Mouse (Mus musculus): ENCODE data around the gene Srp9. TPM values are rescaled to one million over a fixed set of nuclear protein-coding genes. Genes with fewer than 3 reads are reported as not detected.

Gene Srp9
- total RNA-seq, 2 experiments from 2014 or later: 58.8 to 61.2 TPM

DNA sequence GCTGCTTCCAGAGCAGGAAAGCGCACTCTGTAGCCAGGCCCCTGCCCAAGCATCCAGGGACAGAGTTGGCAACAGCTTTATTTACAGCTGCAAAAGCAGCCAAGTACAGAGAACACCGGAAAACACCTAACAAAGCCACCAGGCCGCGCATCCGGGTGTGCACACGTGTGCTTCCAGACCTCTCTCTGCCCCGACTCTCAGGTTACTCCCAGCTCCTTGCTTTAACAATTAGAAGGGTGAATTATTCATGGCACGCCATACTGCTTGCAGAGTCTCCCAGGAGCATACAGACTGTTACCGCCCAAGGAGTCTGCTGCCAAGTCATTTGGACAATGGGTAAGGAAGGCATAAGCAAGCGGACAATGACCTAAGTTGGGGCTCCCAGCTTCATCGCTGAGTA lies 21.1 kb upstream of the Srp9 start:
- no peak for DNase-seq (ENCODE audit: low spot score in 2 of 2)

DNA sequence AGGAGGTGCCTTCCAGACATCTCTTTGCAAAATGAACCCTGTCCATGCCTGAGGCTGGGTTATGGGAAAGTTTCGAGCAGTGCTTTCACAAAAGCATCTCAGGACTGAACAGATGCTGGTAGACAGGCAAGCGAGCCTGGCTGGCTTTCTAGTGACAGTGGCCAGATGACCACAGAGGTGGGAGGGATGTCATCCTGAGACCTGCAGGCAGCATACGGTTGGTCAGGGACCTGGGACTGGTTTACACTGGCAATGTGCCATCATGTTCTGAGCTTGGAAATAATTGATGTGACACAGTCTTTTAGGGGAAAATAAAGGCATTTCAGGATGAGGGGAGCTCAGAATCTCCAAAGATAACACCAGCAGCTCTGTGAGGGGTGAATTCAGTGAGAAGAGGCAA lies 19.5 kb upstream of the Srp9 start:
- DNase-seq (ENCODE audit: low spot score in 2 of 2): no peak

DNA sequence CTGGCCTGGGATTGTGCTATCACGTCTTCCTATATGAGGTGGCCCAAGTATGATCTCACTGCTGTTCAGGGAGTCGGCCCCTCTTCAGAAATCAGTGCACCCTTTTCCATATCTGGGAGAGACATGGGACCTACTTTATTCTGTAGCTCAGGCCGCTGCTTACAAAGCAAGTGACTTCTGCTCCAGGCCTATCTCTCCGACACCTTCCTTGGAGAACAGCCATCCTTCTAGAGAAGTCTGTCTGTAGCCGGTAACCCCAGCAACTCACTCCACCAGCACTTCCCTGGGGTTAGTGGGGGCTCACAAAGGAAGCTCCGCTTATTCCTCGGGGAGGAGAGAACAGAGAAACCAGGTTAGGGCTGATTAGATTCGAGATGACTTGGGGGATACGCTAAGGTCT lies 17.3 kb upstream of the Srp9 start:
- no peak for DNase-seq (ENCODE audit: low spot score in 2 of 2)

DNA sequence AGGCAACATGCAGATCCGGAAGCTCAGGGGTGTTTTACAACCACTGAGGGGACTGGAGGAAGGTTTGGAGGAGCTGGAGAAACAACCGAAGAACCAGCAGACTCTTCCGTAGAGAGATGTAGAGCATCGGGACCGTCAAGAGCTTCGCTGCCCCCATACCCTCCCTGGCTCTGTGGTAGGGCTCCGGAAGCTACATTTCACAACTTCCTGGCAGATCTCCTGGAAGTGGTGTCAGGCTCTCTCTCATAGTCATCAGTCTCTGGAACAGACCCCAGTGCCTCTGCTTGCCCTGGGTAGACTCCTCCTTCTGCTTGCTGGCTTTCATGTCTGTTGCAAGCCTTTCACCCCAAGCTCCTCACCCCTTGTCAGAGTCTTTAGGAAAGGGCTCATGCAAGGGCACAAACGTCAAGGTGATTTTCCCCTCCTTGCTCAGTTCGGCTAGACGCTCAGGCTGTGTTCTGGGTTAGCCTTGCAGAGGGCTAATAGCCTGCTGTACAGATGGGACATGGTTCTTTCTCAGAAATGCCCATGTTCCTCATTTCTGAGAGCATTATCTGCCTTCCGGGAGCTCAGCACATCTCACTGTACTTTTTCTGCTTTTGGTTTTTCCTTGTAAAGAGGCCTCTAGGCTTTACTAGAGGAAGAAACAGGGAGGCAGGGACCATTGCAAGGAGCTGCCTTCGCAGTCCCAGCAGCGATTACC lies 16.0 kb upstream of the Srp9 start:
- DNase-seq (ENCODE audit: low spot score in 2 of 2): no peak

DNA sequence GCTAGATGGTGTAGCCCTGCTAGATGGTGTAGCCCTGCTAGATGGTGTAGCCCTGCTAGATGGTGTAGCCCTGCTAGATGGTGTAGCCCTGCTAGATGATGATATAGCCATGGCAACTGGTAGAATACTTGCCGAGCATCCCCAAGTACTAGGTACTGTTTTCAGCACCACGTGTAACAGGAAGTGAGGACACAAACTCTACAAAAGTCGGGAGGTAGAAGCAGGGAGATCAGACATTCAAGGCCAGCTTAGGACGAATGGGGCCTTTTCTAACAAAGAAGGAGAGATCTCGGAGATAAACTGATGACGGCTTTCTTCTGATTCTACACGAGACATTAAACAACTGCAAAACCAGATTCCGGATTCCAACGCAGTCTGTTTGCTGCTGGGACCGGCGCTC lies 14.4 kb upstream of the Srp9 start:
- DNase-seq (ENCODE audit: low spot score in 2 of 2): no peak

DNA sequence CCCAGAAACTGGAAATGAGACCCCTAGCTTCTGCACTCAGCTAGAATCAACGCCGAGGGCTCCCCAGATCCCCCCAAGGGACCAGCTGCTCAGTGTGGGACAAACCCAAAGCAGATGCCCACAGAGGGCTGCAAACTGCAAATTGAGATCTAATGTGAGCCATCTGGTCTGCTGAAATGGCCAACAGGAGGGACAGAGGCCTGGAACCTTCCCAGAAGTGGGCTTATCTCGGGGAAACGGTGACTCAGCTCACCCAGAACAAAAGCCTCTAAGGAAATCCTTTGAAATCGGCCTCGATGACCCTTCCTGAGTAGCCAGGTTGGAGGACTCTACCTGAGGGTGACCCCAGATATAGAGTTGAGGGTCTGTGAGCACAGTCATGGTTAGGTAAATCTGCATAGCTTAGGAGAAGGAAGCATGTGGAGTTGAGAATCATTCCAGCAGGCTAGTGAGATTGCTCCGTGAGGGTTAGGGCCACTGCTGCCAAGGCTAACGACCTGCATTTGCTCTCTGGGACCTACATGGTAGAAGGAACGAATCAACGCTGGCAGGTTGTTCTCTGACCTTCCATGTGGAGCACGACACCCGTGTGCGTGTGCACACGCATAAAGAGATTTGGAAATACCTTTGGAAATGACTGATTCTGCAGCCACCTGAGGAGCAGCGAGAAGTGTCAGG lies 13.7 kb upstream of the Srp9 start:
- DNase-seq (ENCODE audit: low spot score in 2 of 2): peak in 1 of 2 experiments; percentile 29

DNA sequence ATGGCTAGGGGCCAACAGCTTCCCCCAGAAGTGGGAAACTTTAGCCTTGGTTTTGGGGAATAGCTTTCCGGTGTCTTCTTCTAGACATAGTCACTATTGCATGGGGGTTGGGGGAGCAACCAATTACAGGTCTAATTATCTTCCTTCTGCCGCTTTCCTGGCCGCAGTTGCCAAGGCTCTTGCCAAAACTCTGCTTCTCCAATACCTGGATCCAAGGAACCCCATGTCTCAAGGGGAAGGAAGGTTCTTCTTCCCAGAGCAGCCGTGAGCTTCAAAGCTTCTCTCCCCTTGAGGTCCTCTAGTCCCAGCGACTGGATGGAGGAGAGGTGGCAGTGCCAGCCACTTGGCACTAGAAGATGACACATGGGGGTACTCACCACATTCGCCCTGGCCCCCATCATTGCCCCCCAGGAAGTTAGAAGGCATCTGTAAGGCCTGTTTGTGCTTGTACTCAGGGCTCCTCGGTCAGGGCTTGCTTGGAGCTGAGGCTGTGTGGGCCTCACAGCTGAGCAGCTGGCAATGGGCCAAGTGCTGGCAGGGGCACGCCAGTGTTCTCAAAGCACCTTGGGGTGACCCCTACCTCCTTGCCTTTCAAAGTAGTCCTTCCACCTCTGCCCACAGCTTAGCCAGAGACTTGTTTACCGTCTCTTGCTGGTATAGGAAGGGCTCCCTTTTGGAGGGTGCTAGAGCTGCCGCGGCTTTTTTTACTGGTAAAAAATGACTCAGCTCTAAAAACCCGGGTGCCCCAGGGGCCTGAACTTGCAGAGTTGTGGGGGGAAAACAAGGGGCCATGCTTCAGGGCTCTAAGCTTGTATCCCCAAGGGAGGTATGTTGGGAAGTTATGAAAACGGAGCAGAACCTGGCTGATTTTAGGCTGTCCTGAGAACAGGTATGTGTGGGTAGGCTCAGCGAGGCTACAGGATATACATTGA lies 12.9 kb upstream of the Srp9 start:
- DNase-seq (ENCODE audit: low spot score in 2 of 2): no peak

DNA sequence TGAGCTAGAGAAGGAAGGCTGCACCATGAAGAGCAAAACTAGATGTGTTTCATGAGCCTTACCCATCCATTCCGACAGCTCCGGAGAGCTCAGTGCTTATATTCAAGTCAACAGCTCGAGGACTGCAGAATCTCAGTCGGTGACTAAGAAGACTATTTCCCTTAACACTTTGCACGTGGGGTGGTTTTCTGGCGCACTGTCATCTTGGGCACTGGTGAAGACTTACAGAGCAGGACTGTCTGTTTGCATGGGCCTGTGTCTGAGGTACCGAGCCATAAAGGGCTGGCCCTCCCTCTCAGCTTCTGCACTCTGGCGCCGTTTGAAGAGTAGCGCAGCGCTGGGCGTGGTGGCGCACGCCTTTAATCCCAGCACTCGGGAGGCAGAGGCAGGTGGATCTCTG lies 12.2 kb upstream of the Srp9 start:
- no peak for DNase-seq (ENCODE audit: low spot score in 2 of 2)

DNA sequence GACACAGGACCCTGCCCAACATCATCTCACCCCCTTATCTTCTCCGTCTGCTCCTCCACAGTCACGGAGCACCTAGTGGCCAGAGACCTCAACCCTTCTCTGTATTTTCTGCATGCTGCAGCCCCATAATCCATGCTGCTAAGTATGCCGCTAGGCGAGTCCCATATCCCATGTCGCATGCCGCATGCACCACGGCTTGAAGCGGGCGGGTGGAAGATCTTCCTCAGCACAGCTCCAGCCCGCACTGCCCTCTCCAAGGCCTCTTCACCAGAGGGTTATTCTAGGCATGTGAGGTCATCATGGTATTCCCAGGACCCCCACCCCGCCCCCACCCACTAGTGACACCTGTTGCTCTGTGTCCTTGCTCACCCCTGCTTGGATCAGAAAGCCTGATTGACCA lies 11.4 kb upstream of the Srp9 start:
- no peak for DNase-seq (ENCODE audit: low spot score in 2 of 2)

DNA sequence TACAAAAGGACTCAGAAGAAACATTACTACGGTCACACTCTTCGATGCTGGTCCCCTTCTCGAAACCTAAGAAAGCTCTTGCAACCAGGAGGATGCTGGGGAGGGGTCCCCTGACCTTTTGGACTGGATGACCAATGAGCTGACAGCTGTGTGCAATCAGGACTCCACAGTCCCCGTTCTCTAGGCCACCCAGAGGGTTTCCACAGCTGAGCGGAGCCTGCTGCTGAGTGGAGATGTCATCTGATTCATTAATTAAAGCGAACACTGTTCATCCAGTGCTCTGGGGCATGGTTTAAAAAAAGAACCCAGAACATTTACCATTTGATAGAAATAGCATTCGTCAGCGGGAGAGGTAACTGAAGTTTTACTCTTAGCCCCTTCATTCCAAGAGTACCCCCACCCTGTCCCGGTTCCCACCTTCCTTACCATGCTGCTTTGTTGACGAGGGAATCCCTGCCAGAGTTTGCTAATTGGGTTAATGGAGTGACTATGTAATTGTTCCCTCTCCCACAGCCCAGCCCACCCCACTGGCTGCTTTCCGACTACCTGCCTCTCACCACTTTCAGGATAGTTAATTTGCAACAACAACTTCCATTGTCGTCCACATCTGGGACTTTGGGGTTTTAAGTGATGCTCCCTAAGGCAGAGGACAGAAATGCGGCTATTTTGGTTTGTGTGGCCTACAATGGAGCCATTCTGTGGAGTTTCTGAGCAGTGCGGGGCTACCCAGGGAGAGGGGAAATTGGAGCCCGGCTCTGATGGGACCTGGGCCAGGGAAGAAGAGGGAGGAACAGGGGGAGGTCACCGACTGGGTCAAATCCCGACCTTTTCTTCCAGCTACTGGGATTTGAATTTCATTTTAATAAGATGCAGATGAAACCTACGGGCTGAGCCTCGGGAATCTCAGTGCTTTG lies 10.7 kb upstream of the Srp9 start:
- peak in 1 of 2 experiments; percentile 33 for DNase-seq (ENCODE audit: low spot score in 2 of 2)

DNA sequence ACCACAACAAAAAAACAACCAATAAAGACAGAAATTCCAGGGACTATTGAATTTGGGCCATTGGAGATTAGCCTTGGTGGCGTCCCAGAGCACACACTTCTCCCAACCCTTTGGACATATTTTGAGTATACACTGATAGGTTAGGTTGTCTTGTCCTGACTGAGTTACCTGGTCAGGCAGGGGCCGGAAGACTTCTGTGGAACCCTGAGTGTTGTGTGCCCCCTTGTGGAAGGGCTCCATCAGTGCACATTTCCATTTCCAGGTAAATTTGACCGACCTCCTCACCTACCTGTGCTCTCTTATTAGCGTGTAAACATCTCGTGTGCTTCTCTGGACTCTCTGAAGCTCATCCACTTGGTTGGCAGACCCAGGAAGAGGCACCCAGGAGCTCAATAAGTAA lies 9.3 kb upstream of the Srp9 start:
- no peak for DNase-seq (ENCODE audit: low spot score in 2 of 2)

DNA sequence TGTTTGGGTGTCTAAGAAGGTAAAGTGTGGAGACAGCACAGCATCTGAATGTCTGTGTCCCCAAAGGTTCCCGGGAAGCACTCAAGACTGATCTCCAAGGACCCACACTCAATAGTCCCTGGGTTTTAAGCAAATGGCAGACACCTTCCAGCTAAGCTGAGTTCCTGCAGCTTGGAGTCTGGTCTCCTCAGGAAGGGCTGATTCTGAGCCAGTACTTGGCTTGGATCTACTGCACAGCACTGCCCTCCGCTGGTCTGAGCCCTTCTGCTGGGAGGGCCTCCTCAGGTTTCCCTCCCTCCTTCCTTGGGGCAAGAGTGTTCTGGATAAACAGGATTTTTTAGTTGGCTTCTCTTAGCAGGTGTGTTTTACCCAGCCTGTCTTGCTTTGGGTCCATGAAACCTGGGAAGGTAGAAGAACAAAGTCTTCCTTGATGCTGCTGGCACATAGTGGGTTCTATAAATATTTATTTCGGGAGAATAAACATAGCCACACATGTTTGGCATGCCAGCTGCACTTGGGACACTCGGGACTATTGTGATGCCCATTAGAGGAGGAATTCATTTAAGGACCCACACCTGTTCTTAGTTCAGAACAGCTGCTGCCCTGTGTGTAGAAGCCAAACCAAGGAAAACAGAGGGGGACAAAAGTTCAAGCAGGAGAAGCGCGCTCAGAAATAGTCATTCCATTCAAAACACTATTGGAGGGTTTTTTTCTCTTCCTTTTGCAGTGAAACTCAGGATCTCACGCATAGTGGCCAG lies 8.7 kb upstream of the Srp9 start:
- DNase-seq (ENCODE audit: low spot score in 2 of 2): peak in 1 of 2 experiments; percentile 54

DNA sequence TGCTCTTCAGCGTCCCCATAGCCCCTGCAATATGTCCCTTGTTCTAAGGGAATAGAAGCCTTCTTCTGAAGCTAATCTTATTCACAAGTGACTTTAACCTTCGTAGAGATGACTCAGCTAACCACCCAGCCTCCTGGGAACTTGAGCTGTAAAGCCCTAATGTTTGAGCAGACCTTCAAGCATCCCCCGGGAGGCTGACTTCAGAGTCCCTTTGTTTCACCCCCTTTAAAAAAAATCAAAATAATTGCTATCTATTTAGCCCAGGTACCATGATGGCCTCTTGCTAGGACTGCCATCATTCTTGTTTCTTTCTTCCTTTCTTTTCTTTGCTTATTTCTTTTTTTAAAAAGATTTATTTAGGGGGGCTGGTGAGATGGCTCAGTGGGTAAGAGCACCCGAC lies 2.1 kb upstream of the Srp9 start:
- DNase-seq (ENCODE audit: low spot score in 2 of 2): no peak

DNA sequence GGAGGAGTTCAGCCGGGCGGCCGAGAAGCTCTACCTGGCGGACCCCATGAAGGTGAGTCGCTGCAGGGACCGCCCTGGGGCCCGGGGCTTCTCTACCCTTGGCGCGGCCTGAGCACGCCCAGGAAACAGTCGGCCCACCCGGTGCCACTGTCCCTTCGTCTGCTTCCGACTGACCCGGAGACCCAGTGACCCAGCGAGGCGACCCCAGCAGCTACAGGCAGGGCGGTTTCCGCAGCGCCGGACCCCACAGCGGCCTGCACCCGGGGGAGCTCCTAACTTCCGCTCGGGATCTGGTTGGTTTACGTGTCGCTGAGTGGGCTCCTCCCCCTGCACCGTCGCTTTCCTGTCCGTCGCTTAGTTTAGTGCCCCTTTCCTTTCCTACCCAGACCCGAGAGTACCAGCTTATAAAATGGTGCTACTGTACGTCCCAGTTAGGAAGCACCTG lies 409 bp downstream of the Srp9 start:
- peak; percentile 80 to 87 for DNase-seq (ENCODE audit: low spot score in 2 of 2)

DNA sequence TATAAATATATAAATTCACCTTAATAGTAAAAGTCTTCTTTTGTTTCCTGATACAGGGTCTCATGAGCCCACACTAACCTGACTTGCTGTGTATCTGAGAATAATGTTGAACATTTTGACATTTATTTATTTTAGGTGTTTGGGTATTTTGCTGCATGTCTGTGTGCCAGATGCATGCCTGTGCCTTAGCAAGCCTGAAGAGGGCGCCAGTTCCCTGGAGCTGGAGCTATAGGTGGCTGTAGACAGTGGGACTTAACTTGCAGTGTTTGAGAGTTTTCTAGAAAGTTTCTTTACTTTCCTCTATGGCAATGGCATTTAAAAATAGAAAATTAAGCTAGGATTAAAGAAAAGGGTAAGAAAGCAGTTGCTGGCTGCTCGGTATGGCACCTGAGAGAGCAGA lies 6.3 kb downstream of the Srp9 start:
- no peak for DNase-seq (ENCODE audit: low spot score in 2 of 2)

DNA sequence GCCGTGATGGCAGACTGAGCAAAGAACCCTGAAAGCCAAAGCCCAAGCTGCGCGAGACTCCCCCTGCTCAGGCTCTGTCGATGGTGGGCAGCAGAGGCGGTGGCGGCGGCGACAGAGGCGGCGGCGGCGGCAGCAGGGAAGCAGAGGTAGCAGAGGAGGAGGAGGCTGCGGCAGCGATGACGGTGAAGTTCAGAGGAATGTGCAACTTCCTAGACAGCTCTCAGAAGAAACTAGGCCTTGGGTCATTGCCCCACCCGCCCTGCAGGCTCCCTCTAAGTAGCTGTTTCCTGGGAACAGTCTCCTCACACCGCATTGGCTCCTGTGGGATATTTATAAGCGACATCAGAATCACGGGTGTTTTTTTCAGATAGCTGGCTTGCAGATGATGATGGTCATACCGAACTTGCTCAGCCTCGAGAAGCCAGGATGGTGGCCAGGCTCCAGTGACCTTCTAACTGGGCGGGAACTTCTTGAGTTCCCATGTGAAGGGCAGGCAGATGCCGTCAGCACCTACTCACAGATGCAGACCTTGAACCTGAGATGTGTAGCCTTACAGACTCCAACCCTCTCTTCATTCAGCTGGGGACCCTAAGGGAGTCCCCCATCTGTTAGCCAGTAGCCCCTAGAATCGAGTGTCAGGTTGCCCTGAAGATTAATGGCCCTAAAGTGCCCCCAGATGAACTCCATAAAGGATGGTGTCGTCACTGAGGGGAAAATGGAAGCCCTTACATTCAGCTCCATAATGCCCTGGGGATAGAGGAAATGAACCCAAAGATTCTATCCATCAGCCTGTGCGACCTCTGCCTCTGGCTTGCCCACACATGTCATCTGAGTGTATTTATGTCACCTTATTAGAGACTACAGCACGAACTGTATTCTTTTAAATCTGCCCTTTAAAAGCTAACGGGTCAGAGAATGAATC lies 12.9 kb downstream of the Srp9 start:
- DNase-seq (ENCODE audit: low spot score in 2 of 2): no peak

DNA sequence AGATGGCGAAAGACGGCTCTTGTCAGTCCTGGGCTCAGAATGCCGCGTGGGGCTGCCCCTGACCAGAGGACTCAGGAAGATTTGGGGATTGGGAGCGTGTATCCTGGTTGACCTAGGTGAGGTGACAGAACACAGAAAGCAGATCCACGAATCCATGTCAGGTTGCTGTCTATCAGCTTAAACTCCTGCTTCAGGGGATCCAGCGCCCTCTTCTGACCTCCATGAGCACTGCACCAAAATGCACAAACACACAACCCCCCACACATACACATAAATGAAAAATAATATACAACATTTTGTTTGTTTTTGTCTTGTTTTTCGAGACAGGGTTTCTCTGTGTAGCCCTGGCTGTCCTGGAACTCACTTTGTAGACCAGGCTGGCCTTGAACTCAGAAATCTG lies 13.6 kb downstream of the Srp9 start:
- no peak for DNase-seq (ENCODE audit: low spot score in 2 of 2)

DNA sequence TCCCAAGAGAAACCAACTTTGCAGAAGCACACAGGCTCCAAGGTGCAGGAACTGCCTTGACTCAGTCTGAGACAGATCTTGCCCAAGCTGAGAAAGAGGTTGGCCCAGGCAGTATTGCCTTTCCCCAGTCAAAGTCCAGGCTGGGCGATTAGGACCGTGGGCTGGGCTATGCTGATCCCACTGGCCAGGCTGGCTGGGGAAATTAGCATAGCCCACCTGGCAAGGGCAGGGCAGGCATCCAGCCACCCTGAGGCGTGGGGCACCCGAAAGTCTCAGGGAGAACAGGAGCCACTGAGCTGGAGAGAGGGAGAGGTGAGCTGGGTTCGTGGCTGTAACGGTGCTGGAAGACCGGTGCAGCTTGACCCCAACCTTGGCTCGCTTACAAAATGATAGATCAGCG lies 15.4 kb downstream of the Srp9 start:
- DNase-seq (ENCODE audit: low spot score in 2 of 2): no peak

DNA sequence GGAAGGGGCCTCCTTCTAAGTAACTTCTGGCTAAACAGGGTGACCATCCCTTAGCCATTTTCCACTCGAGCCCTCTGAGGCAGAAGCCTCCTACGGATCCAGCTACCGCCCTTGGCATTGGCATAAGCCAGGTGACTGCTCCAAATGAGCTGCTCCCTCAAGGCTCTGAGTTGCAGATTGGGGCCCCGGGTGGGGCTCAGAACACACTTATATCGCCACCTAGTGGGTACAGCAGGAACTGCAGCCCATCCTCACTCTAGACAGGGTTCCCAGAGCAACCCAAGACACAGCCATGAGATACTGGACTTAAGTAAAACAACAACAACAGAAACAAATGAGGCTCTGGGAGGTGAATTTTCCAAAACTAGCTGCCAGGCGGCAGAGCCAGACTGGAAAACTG lies 15.8 kb downstream of the Srp9 start:
- peak; percentile 76 to 77 for DNase-seq (ENCODE audit: low spot score in 2 of 2)

Data from layer of hippocampus, postnatal 14 days (tissue).